Mouse (Mus musculus): ENCODE results near the gene Fmn2. TPM values are rescaled to one million over a fixed set of nuclear protein-coding genes. Genes with fewer than 3 reads are reported as not detected.

Fmn2 gene
- total RNA-seq, 2 experiments from 2014 or later: 0.14 to 0.19 TPM

- no peak for DNase-seq (ENCODE audit: low spot score)
These were observed 279.4 kb downstream of the Fmn2 start for GRCm38 (mm10) chr1:174781037-174781436.

- DNase-seq (ENCODE audit: low spot score): no peak
These were observed 287.0 kb downstream of the Fmn2 start for GRCm38 (mm10) chr1:174788617-174789016.

GRCm38 (mm10) chr1:174811846-174812245 is 310.2 kb downstream of the Fmn2 start:
- DNase-seq (ENCODE audit: low spot score): no peak

GRCm38 (mm10) chr1:174826562-174826961 is 324.9 kb downstream of the Fmn2 start:
- DNase-seq (ENCODE audit: low spot score): no peak

GRCm38 (mm10) chr1:174836861-174837260 is 335.2 kb downstream of the Fmn2 start:
- DNase-seq (ENCODE audit: low spot score): no peak

GRCm38 (mm10) chr1:174844786-174845185 is 343.2 kb downstream of the Fmn2 start:
- DNase-seq (ENCODE audit: low spot score): no peak

GRCm38 (mm10) chr1:174856188-174856587 is 354.6 kb downstream of the Fmn2 start:
- DNase-seq (ENCODE audit: low spot score): no peak

GRCm38 (mm10) chr1:174860407-174861118 is 358.9 kb downstream of the Fmn2 start:
- peak; percentile 68 for DNase-seq (ENCODE audit: low spot score)

Other genes starting within 250 kb of the Fmn2 start
- not detected for gene Olfr419, start 249.8 kb upstream of the Fmn2 start, total RNA-seq (2021)
- not detected for gene Mptx1, start 171.3 kb upstream of the Fmn2 start, total RNA-seq (2021)
- not detected for gene Olfr417, start 136.7 kb upstream of the Fmn2 start, total RNA-seq (2021)
- not detected for gene Olfr248, start 110.8 kb upstream of the Fmn2 start, total RNA-seq (2021)
- gene Olfr414, start 77.8 kb upstream of the Fmn2 start, total RNA-seq (2021): not detected
- not detected for gene Olfr220, start 59.7 kb upstream of the Fmn2 start, total RNA-seq (2021)